In genomic region chr7:141902791-141903190, GRCm38 (mm10) we compare ENCODE assay signal across 9 mouse cellular contexts. TPM values are rescaled to one million over a fixed set of nuclear protein-coding genes. Genes with fewer than 3 reads are reported as not detected.
DNase-seq lines count a peak whose midpoint lies in the region; ATAC-seq and TF ChIP-seq lines count a peak whose summit lies in the region.
"Had no signal": no experiment of that assay in that cellular context is flagged by ENCODE, and none has a peak within 500 bp of the region (broad histone marks: within the 10 kb centered on the region; RNA-seq: fewer than 3 reads in every experiment).

No protein-coding gene starts in this region.

- peak; percentile 57 for DNase-seq in left cerebral cortex, adult 11 months (ENCODE audit: low spot score)
- no peak for DNase-seq in left cerebral cortex, postnatal 36 days (ENCODE audit: low spot score in 2 of 2)
- peak; percentile 55 to 76 for DNase-seq in frontal cortex, postnatal 36 days (ENCODE audit: low spot score in 2 of 2)
- no peak for DNase-seq in liver, postnatal 0 days
- no peak for DNase-seq in retina, postnatal 1 day
- no peak for DNase-seq in gastrocnemius, postnatal 10 days
- DNase-seq in layer of hippocampus, adult 8-10 months (ENCODE audit: low spot score in 2 of 2) = no peak

- no peaks in the 10 kb centered on the region for H3K27me3 ChIP-seq in liver, postnatal 0 days (ENCODE audit: insufficient read depth, low read length)

- H3K4me2 ChIP-seq in liver, postnatal 0 days (ENCODE audit: low read depth, low read length) = peak overlapping the region; percentile 83

- peak overlapping the region; percentile 82 for H3K27ac ChIP-seq in brown adipose tissue, adult 24 weeks (replicated peaks; ENCODE audit: low read depth, low read length)
- H3K27ac ChIP-seq in liver, postnatal 0 days (ENCODE audit: low read depth) = no peak overlapping the region

- 80% methylated on average over 4 of the region's 4 CpGs for WGBS in liver, postnatal 0 days (ENCODE audit: insufficient replicate concordance)

- TF ChIP-seq CTCF in liver, postnatal 0 days (IDR thresholded peaks at IDR 0.05; ENCODE audit: low read depth) = no peak

- H3K4me1 ChIP-seq in brown adipose tissue, adult 24 weeks (ENCODE audit: control insufficient read depth, insufficient read depth, insufficient read length, low read length) = peaks cover 16% of the 10 kb centered on the region; the same call in 1 of the 2 replicates
- H3K4me1 ChIP-seq in liver, postnatal 0 days (ENCODE audit: insufficient read depth) = peaks cover 30% of the 10 kb centered on the region

- H3K36me3 ChIP-seq in liver, postnatal 0 days (replicated peaks; ENCODE audit: insufficient read depth, low read length) = no peaks in the 10 kb centered on the region

- H3K9me3 ChIP-seq in liver, postnatal 0 days (ENCODE audit: low read length) = no peaks in the 10 kb centered on the region

- no peak for TF ChIP-seq EP300 in liver, postnatal 0 days (IDR thresholded peaks at IDR 0.05; ENCODE audit: low read depth)

- intact Hi-C loops in left cerebral cortex, postnatal 36 days (cut with DNase I) = loop anchor here (1.0 to 5.0 kb wide), 2 partner anchors 26 to 45 kb away; partner anchors contain the start of gene Brsk2

- ATAC-seq in liver, postnatal 0 days = no peak

- peak overlapping the region; percentile 41; the same call in 1 of the 2 replicates for H3K9ac ChIP-seq in liver, postnatal 0 days (replicated peaks)

- H3K4me3 ChIP-seq in brown adipose tissue, adult 24 weeks (ENCODE audit: insufficient read depth, low read depth, low read length) = peak overlapping the region; percentile 85
- H3K4me3 ChIP-seq in liver, postnatal 0 days (ENCODE audit: low read depth, low read length) = peak overlapping the region; percentile 88

RNA-seq across cellular contexts. Expression of gene Tollip, which starts 15.5 kb away (rescaled TPM):
- total RNA-seq in left cerebral cortex, postnatal 36 days (2021) = 100 to 1,000 TPM; 131 to 140 TPM
- polyA plus RNA-seq in brown adipose tissue, adult 24 weeks (2012; ENCODE audit: insufficient read depth, insufficient read length, missing spikeins) = 23.1 and 27.4 TPM in 2 replicates
- 15.5 and 18.7 TPM in 2 replicates for polyA plus RNA-seq in liver, postnatal 0 days (2015; fragmentation: Nextera tagmentation; extraction: Ambion mirVana)
- 10 to 100 TPM; 28.9 to 29.3 TPM for total RNA-seq in gastrocnemius, postnatal 10 days (2021)
- total RNA-seq in layer of hippocampus, adult 8-10 months (2022) = 100 to 1,000 TPM; 102 to 118 (median 106) TPM

RNA-seq across cellular contexts. Expression of gene Brsk2, which starts 46.8 kb away (rescaled TPM):
- total RNA-seq in left cerebral cortex, postnatal 36 days (2021) = 100 to 1,000 TPM; 229 to 232 TPM
- polyA plus RNA-seq in brown adipose tissue, adult 24 weeks (2012; ENCODE audit: insufficient read depth, insufficient read length, missing spikeins) = 1.8 TPM in 1 of 2 replicates, not detected in the other
- 0.06 and 0.13 TPM in 2 replicates for polyA plus RNA-seq in liver, postnatal 0 days (2015; fragmentation: Nextera tagmentation; extraction: Ambion mirVana)
- total RNA-seq in gastrocnemius, postnatal 10 days (2021) = 1 to 10 TPM in 1 of 2 experiments, under 1 TPM in 1; 0.85 to 1.1 TPM
- 100 to 1,000 TPM; 158 to 183 (median 169) TPM for total RNA-seq in layer of hippocampus, adult 8-10 months (2022)
- total RNA-seq: common myeloid progenitor, adult 5-6 weeks had no signal

Comparison
In these comparisons a context has a peak if more than half of its experiments do, and no peak if none do; other contexts are left out.
1. DNase-seq: peak in left cerebral cortex, adult 11 months (single experiment) and frontal cortex, postnatal 36 days (2 of 2); none in left cerebral cortex, postnatal 36 days (0 of 2), liver, postnatal 0 days (single experiment), retina, postnatal 1 day (single experiment), gastrocnemius, postnatal 10 days (single experiment) and layer of hippocampus, adult 8-10 months (0 of 2).
2. RNA of gene Brsk2, which starts 46.8 kb away (total RNA-seq): 229 to 232 TPM in left cerebral cortex, postnatal 36 days and 158 to 183 TPM in layer of hippocampus, adult 8-10 months; 0.85 to 1.1 TPM in gastrocnemius, postnatal 10 days; every median in the first group is over 10 times any median in the second.